Mouse (Mus musculus): ENCODE measurements around the gene Csnk1g2. TPM values are rescaled to one million over a fixed set of nuclear protein-coding genes. Genes with fewer than 3 reads are reported as not detected.
A peak's percentile ranks its signal among the peaks of the same experiment; 100 is the strongest.

Gene Csnk1g2
- polyA plus RNA-seq, 1 experiment from 2014 or later: 65.4 TPM

DNA sequence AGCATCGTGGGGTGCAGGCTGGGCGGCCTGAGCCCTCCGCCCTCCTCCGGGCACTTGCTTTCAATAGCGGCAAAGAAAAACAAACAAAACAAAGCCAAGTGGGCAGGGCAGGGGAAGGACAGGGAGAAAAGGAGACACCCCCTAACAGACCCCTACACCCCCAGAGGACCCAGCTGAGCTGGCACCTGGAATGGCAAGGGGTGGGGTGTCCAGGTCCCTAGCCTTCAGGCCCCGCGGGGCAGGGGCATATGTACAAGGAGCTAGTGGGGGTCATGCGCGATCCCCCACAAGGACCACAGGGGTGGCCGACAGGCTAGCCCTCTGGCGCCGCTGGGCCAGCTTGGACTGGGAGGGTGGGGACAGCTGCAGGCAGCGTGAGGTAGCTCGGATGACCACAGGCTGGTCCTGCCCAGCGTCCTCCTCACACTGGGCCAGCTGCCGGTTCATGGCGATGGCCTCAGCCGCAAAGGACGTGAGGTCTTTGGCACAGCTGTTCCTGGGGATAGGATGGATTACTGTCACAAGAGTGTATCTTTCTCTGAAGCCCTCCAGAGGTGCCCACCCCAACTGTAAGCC is 44.3 kb downstream of the Csnk1g2 start:
- Histone ChIP-seq H3K27me3 (ENCODE audit: control insufficient read depth, insufficient read depth, low read length) (no peaks in the 10 kb centered on the region), H3K36me3 (replicated peaks; ENCODE audit: control insufficient read depth, insufficient read depth) (peaks cover 66% of the 10 kb centered on the region), H3K4me2 (replicated peaks) (no peak overlapping the region), H3K4me3 (replicated peaks; ENCODE audit: low read length) (no peak overlapping the region), H3K27ac (no peak overlapping the region), H3K9ac (no peak overlapping the region), H3K4me1 (replicated peaks; ENCODE audit: control insufficient read depth, insufficient read depth, low read length) (no peaks in the 10 kb centered on the region; the same call in 1 of the 2 replicates), H3K9me3 (ENCODE audit: control insufficient read depth, low read length) (no peaks in the 10 kb centered on the region)
- DNase-seq (ENCODE audit: low spot score): no peak
- no peak for ATAC-seq (ENCODE audit: low FRiP score)
- 85% methylated on average over 19 of the region's 19 CpGs for WGBS

DNA sequence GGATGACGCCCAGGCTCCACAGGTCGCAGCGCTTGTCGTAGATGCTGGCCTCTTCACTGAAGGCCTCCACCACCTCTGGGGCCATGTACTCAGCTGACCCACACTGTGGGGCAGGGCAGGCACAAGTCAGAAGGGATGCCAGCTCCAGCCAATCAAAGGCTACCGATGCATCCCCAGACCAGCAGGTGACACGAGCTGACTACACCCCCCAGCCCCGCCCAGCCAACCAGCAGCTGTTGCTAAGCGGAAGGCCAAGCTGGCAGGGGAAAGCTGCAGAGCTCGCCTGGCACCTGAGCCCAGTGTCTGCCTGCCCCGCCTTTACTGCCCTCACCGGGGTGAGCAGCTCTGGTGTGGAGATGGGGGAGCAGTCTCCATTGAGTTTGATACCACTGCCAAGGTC is 46.0 kb downstream of the Csnk1g2 start:
- Histone ChIP-seq H3K4me3 (replicated peaks; ENCODE audit: low read length) (no peak overlapping the region), H3K9me3 (ENCODE audit: control insufficient read depth, low read length) (no peaks in the 10 kb centered on the region), H3K4me1 (replicated peaks; ENCODE audit: control insufficient read depth, insufficient read depth, low read length) (peaks cover 11% of the 10 kb centered on the region), H3K27me3 (ENCODE audit: control insufficient read depth, insufficient read depth, low read length) (no peaks in the 10 kb centered on the region), H3K36me3 (replicated peaks; ENCODE audit: control insufficient read depth, insufficient read depth) (peaks cover 66% of the 10 kb centered on the region), H3K9ac (no peak overlapping the region), H3K27ac (no peak overlapping the region), H3K4me2 (replicated peaks) (no peak overlapping the region)
- WGBS: 78% methylated on average over 11 of the region's 11 CpGs
- ATAC-seq (ENCODE audit: low FRiP score) (no peak), DNase-seq (ENCODE audit: low spot score) (no peak)

GRCm38 (mm10) chr10:80669018-80669417 is 46.4 kb downstream of the Csnk1g2 start:
- no peaks in the 10 kb centered on the region for H3K9me3 ChIP-seq (ENCODE audit: control insufficient read depth, low read length)
- 93% methylated on average over 12 of the region's 12 CpGs for WGBS
- no peak overlapping the region for H3K4me3 ChIP-seq (replicated peaks; ENCODE audit: low read length)
- no peak overlapping the region for H3K9ac ChIP-seq
- no peak overlapping the region for H3K4me2 ChIP-seq (replicated peaks)
- H3K4me1 ChIP-seq (replicated peaks; ENCODE audit: control insufficient read depth, insufficient read depth, low read length): peaks cover 15% of the 10 kb centered on the region
- no peak for ATAC-seq (ENCODE audit: low FRiP score)
- no peak overlapping the region for H3K27ac ChIP-seq
- H3K36me3 ChIP-seq (replicated peaks; ENCODE audit: control insufficient read depth, insufficient read depth): peaks cover 66% of the 10 kb centered on the region
- no peak for DNase-seq (ENCODE audit: low spot score)
- H3K27me3 ChIP-seq (ENCODE audit: control insufficient read depth, insufficient read depth, low read length): no peaks in the 10 kb centered on the region

GRCm38 (mm10) chr10:80669737-80670485 is 47.3 kb downstream of the Csnk1g2 start:
- Histone ChIP-seq H3K4me1 (replicated peaks; ENCODE audit: control insufficient read depth, insufficient read depth, low read length) (peaks cover 24% of the 10 kb centered on the region), H3K27ac (no peak overlapping the region), H3K36me3 (replicated peaks; ENCODE audit: control insufficient read depth, insufficient read depth) (peaks cover 66% of the 10 kb centered on the region), H3K27me3 (ENCODE audit: control insufficient read depth, insufficient read depth, low read length) (no peaks in the 10 kb centered on the region), H3K9me3 (ENCODE audit: control insufficient read depth, low read length) (no peaks in the 10 kb centered on the region), H3K4me2 (replicated peaks) (no peak overlapping the region), H3K9ac (no peak overlapping the region), H3K4me3 (replicated peaks; ENCODE audit: low read length) (no peak overlapping the region)
- WGBS: 97% methylated on average over 7 of the region's 7 CpGs
- ATAC-seq (ENCODE audit: low FRiP score): no peak
- DNase-seq (ENCODE audit: low spot score): no peak

- Histone ChIP-seq H3K4me2 (replicated peaks) (no peak overlapping the region), H3K4me1 (replicated peaks; ENCODE audit: control insufficient read depth, insufficient read depth, low read length) (peaks cover 28% of the 10 kb centered on the region), H3K9me3 (ENCODE audit: control insufficient read depth, low read length) (no peaks in the 10 kb centered on the region), H3K27ac (no peak overlapping the region), H3K36me3 (replicated peaks; ENCODE audit: control insufficient read depth, insufficient read depth) (peaks cover 62% of the 10 kb centered on the region), H3K9ac (no peak overlapping the region), H3K4me3 (replicated peaks; ENCODE audit: low read length) (no peak overlapping the region), H3K27me3 (ENCODE audit: control insufficient read depth, insufficient read depth, low read length) (no peaks in the 10 kb centered on the region)
- 86% methylated on average over 2 of the region's 2 CpGs for WGBS
- ATAC-seq (ENCODE audit: low FRiP score): no peak
- no peak for DNase-seq (ENCODE audit: low spot score)
Measured at GRCm38 (mm10) chr10:80670531-80670930, 47.9 kb downstream of the Csnk1g2 start.

- ATAC-seq (ENCODE audit: low FRiP score): no peak
- H3K36me3 ChIP-seq (replicated peaks; ENCODE audit: control insufficient read depth, insufficient read depth): peaks cover 56% of the 10 kb centered on the region
- peaks cover 28% of the 10 kb centered on the region for H3K4me1 ChIP-seq (replicated peaks; ENCODE audit: control insufficient read depth, insufficient read depth, low read length)
- no peak for DNase-seq (ENCODE audit: low spot score)
- H3K4me2 ChIP-seq (replicated peaks): no peak overlapping the region
- no peaks in the 10 kb centered on the region for H3K9me3 ChIP-seq (ENCODE audit: control insufficient read depth, low read length)
- no peak overlapping the region for H3K27ac ChIP-seq
- H3K9ac ChIP-seq: no peak overlapping the region; the same call in 1 of the 2 replicates
- no peaks in the 10 kb centered on the region for H3K27me3 ChIP-seq (ENCODE audit: control insufficient read depth, insufficient read depth, low read length)
- WGBS: 91% methylated on average over 4 of the region's 4 CpGs
- no peak overlapping the region for H3K4me3 ChIP-seq (replicated peaks; ENCODE audit: low read length)
Measured at GRCm38 (mm10) chr10:80671251-80671650, 48.6 kb downstream of the Csnk1g2 start.

GRCm38 (mm10) chr10:80671936-80672690 is 49.5 kb downstream of the Csnk1g2 start:
- H3K4me3 ChIP-seq (replicated peaks; ENCODE audit: low read length): no peak overlapping the region
- H3K9ac ChIP-seq: no peak overlapping the region
- no peak for ATAC-seq (ENCODE audit: low FRiP score)
- DNase-seq (ENCODE audit: low spot score): no peak
- no peak overlapping the region for H3K4me2 ChIP-seq (replicated peaks)
- no peak overlapping the region for H3K27ac ChIP-seq
- no peaks in the 10 kb centered on the region for H3K9me3 ChIP-seq (ENCODE audit: control insufficient read depth, low read length)
- peaks cover 32% of the 10 kb centered on the region for H3K4me1 ChIP-seq (replicated peaks; ENCODE audit: control insufficient read depth, insufficient read depth, low read length)
- no peaks in the 10 kb centered on the region for H3K27me3 ChIP-seq (ENCODE audit: control insufficient read depth, insufficient read depth, low read length)
- WGBS: 79% methylated on average over 11 of the region's 11 CpGs
- peaks cover 48% of the 10 kb centered on the region for H3K36me3 ChIP-seq (replicated peaks; ENCODE audit: control insufficient read depth, insufficient read depth)

DNA sequence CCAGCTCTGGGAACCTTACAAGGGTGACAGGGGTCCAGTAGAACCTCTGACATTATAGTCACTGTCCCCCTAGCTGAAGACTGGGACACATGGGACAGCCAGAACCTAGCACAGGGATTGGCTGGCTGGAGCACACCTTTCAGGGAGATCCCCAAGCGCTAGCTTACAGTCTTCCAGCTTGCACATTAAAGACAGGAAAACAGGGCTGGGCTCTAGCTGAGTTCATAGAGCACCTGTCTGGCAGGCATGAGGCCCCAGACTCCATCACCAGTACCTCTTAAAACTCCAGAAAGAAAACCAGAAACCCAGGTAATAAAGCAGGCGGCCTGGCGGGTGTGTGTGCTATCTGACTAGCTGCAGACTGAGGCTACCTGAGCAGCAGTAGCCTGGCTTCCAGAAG is 51.1 kb downstream of the Csnk1g2 start:
- Histone ChIP-seq H3K4me1 (replicated peaks; ENCODE audit: control insufficient read depth, insufficient read depth, low read length) (peaks cover 47% of the 10 kb centered on the region), H3K4me3 (replicated peaks; ENCODE audit: low read length) (peak overlapping the region; percentile 95), H3K27me3 (ENCODE audit: control insufficient read depth, insufficient read depth, low read length) (no peaks in the 10 kb centered on the region), H3K9me3 (ENCODE audit: control insufficient read depth, low read length) (no peaks in the 10 kb centered on the region), H3K4me2 (replicated peaks) (peak overlapping the region; percentile 94), H3K36me3 (replicated peaks; ENCODE audit: control insufficient read depth, insufficient read depth) (peaks cover 32% of the 10 kb centered on the region), H3K27ac (no peak overlapping the region), H3K9ac (peak overlapping the region; percentile 98)
- DNase-seq (ENCODE audit: low spot score) (no peak), ATAC-seq (ENCODE audit: low FRiP score) (no peak)
- WGBS: 100% methylated on average over 3 of the region's 3 CpGs

DNA sequence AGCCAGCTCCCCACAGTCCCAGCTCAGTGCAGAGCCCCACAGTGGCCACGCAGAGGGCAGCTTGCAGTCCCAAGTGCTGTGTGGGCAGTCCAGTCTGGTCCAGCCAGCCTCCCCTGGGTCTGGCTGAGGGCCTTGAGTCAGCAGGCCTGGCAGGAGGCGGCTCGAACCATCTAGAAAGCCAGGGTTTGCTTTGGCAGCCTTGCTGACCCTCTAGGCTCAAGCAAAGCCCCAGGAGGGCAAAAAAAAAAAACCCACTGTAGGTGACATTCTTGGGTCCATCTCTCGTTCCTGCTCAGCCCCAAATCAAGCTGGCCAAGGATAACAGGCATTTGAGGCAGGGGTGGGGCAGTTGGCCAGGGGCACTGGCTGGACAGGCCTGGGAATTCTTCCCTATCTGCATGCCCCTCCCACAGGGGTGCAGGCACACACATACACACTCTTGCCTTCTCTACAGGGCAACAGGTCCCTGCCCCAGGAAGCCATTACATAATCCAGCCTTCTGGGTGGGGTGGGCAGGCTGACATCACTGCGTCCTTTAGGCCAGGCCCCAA is 51.6 kb downstream of the Csnk1g2 start:
- no peak for ATAC-seq (ENCODE audit: low FRiP score)
- Histone ChIP-seq H3K36me3 (replicated peaks; ENCODE audit: control insufficient read depth, insufficient read depth) (peaks cover 26% of the 10 kb centered on the region), H3K9me3 (ENCODE audit: control insufficient read depth, low read length) (no peaks in the 10 kb centered on the region), H3K9ac (peak overlapping the region; percentile 98), H3K27me3 (ENCODE audit: control insufficient read depth, insufficient read depth, low read length) (no peaks in the 10 kb centered on the region), H3K4me3 (replicated peaks; ENCODE audit: low read length) (peak overlapping the region; percentile 95), H3K4me1 (replicated peaks; ENCODE audit: control insufficient read depth, insufficient read depth, low read length) (peaks cover 52% of the 10 kb centered on the region), H3K4me2 (replicated peaks) (peak overlapping the region; percentile 94), H3K27ac (no peak overlapping the region)
- WGBS: 80% methylated on average over 5 of the region's 5 CpGs
- DNase-seq (ENCODE audit: low spot score): no peak
